Mouse (Mus musculus): ENCODE data around the gene Herpud2. TPM values are rescaled to one million over a fixed set of nuclear protein-coding genes. Genes with fewer than 3 reads are reported as not detected.

The Herpud2 gene
- total and polyA plus RNA-seq, 2 experiments from 2014 or later, result 27.7 to 27.9 TPM

DNA sequence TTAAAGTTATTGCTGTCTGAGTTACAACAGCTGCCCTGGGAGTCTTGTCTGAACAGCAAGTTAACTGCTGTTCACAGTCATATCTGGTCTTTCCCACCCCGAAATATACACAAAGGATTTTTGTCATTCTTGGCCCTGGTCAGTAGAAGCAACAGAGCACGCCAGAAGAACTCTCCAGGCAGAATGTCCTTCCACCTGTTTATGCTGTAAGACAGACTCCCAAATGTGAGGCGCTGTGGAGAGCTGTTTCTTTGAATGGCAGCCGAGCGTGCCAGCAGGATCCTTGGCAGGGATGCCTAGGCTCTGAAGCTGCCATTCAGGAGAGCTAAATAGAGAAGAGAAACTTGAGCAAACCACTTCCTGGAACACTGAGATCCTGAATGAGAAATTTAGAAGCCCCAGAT, 23.4 kb upstream of the Herpud2 start:
- Histone ChIP-seq H3K9ac (replicated peaks; ENCODE audit: low read depth, low read length) (0 out of 2 replicates have a peak overlapping the region, but pooled peaks have one; percentile 7), H3K4me1 (ENCODE audit: control insufficient read depth, insufficient read depth) (peaks cover 17% of the 10 kb centered on the region), H3K27ac (ENCODE audit: low read depth) (peak overlapping the region; percentile 92), H3K27me3 (ENCODE audit: control insufficient read depth, insufficient read depth, low read length) (no peaks in the 10 kb centered on the region), H3K36me3 (replicated peaks; ENCODE audit: control insufficient read depth, insufficient read depth, low read length) (no peaks in the 10 kb centered on the region), H3K4me2 (ENCODE audit: low read depth, low read length) (peak overlapping the region; percentile 43), H3K9me3 (replicated peaks; ENCODE audit: control insufficient read depth, low read length) (no peaks in the 10 kb centered on the region), H3K4me3 (ENCODE audit: low read depth, low read length) (no peak overlapping the region)
- ATAC-seq (ENCODE audit: insufficient read depth, low read depth), result peak; percentile 32
- WGBS, result 13% methylated on average over 5 of the region's 5 CpGs
- TF ChIP-seq EP300 (IDR thresholded peaks at IDR 0.05; ENCODE audit: low read depth), result no peak
- TF ChIP-seq CTCF (IDR thresholded peaks at IDR 0.05; ENCODE audit: low read depth), result 0 out of 2 replicates have a peak, but pooled peaks have one; percentile 4
- DNase-seq (ENCODE audit: low spot score), result peak; percentile 60

DNA sequence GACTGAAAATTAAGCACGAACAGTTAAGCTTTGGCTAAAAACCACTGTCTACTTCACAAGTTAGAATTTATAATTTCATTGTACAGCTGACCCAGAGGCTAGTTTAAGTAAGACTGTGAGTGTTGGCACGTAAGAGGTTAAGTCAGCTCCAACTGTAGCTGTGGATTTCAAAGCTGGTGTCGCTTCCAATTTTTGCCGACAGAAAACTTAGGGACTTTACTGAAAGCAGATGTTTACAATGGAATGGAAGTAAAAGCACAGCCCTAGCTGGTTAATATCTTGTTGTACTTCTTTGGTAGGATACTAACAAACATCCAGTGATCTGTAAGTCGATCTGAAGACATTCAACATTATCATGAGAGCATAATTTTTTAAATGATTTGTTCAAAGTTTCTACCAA, 23.0 kb upstream of the Herpud2 start:
- peak overlapping the region; percentile 92 for H3K27ac ChIP-seq (ENCODE audit: low read depth)
- no peaks in the 10 kb centered on the region for H3K36me3 ChIP-seq (replicated peaks; ENCODE audit: control insufficient read depth, insufficient read depth, low read length)
- H3K9ac ChIP-seq (replicated peaks; ENCODE audit: low read depth, low read length), result 0 out of 2 replicates have a peak overlapping the region, but pooled peaks have one; percentile 7
- TF ChIP-seq EP300 (IDR thresholded peaks at IDR 0.05; ENCODE audit: low read depth) (no peak), CTCF (IDR thresholded peaks at IDR 0.05; ENCODE audit: low read depth) (no peak)
- no peaks in the 10 kb centered on the region for H3K27me3 ChIP-seq (ENCODE audit: control insufficient read depth, insufficient read depth, low read length)
- H3K4me1 ChIP-seq (ENCODE audit: control insufficient read depth, insufficient read depth), result peaks cover 17% of the 10 kb centered on the region
- DNase-seq (ENCODE audit: low spot score) (peak; percentile 43), ATAC-seq (ENCODE audit: insufficient read depth, low read depth) (no peak)
- H3K4me2 ChIP-seq (ENCODE audit: low read depth, low read length), result peak overlapping the region; percentile 43; the same call in 1 of the 2 replicates
- WGBS, result 45% methylated on average over 5 of the region's 5 CpGs
- no peaks in the 10 kb centered on the region for H3K9me3 ChIP-seq (replicated peaks; ENCODE audit: control insufficient read depth, low read length)
- no peak overlapping the region for H3K4me3 ChIP-seq (ENCODE audit: low read depth, low read length)

DNA sequence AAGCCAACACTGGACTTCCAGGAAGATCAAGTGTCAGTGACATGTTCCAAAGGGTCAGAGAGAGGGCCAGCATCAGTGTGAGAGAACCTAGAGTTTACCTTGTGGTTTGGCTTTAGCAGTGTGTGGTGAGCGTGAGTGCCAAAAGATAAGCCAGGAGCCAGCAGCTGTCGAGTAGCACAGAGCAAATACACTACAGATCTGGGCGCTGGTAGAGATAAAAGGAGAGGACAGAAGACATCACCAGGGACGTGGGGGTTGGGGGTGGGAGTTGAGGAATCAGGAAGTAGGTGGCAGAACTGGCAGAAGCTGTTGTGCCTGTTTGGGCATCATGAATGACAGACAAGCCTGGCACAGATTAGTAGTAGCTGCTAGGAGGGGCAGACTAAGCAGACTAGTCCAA, 21.6 kb upstream of the Herpud2 start:
- H3K27me3 ChIP-seq (ENCODE audit: control insufficient read depth, insufficient read depth, low read length), result no peaks in the 10 kb centered on the region
- H3K4me1 ChIP-seq (ENCODE audit: control insufficient read depth, insufficient read depth), result peaks cover 17% of the 10 kb centered on the region
- H3K4me2 ChIP-seq (ENCODE audit: low read depth, low read length), result 0 out of 2 replicates have a peak overlapping the region, but pooled peaks have one; percentile 6
- H3K36me3 ChIP-seq (replicated peaks; ENCODE audit: control insufficient read depth, insufficient read depth, low read length), result no peaks in the 10 kb centered on the region
- TF ChIP-seq EP300 (IDR thresholded peaks at IDR 0.05; ENCODE audit: low read depth), result peak; percentile 36; the same call in 1 of the 2 replicates
- no peak for TF ChIP-seq CTCF (IDR thresholded peaks at IDR 0.05; ENCODE audit: low read depth)
- no peak overlapping the region for H3K9ac ChIP-seq (replicated peaks; ENCODE audit: low read depth, low read length)
- no peak overlapping the region for H3K4me3 ChIP-seq (ENCODE audit: low read depth, low read length)
- WGBS, result 16% methylated on average over 4 of the region's 4 CpGs
- DNase-seq (ENCODE audit: low spot score) (peak; percentile 62), ATAC-seq (ENCODE audit: insufficient read depth, low read depth) (peak; percentile 65)
- no peaks in the 10 kb centered on the region for H3K9me3 ChIP-seq (replicated peaks; ENCODE audit: control insufficient read depth, low read length)
- peak overlapping the region; percentile 75 for H3K27ac ChIP-seq (ENCODE audit: low read depth)

DNA sequence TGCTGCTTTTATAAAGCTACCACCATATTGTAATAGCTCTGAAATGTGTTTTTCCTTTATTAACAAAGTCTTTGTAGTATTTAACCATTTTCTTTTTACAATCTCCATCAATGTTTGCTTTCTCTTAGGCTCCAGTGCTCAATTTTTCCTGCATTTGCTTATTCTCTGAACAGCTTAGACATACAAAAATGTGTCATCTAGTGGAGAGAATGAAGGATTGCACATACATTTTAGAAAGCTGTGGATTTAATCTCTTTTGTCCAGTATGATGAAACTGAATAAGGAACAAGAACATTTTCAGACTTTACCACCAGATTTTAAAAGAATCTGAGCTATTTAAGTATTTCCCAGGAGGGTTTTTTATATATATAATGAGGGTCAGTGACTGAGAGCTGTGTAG, 18.0 kb upstream of the Herpud2 start:
- TF ChIP-seq CTCF (IDR thresholded peaks at IDR 0.05; ENCODE audit: low read depth), result peak; percentile 51
- TF ChIP-seq EP300 (IDR thresholded peaks at IDR 0.05; ENCODE audit: low read depth), result no peak
- Histone ChIP-seq H3K36me3 (replicated peaks; ENCODE audit: control insufficient read depth, insufficient read depth, low read length) (no peaks in the 10 kb centered on the region), H3K27me3 (ENCODE audit: control insufficient read depth, insufficient read depth, low read length) (no peaks in the 10 kb centered on the region), H3K27ac (ENCODE audit: low read depth) (no peak overlapping the region), H3K4me2 (ENCODE audit: low read depth, low read length) (no peak overlapping the region), H3K9me3 (replicated peaks; ENCODE audit: control insufficient read depth, low read length) (no peaks in the 10 kb centered on the region), H3K4me1 (ENCODE audit: control insufficient read depth, insufficient read depth) (peaks cover 9% of the 10 kb centered on the region), H3K4me3 (ENCODE audit: low read depth, low read length) (no peak overlapping the region), H3K9ac (replicated peaks; ENCODE audit: low read depth, low read length) (no peak overlapping the region)
- ATAC-seq (ENCODE audit: insufficient read depth, low read depth), result no peak
- peak; percentile 51 for DNase-seq (ENCODE audit: low spot score)

DNA sequence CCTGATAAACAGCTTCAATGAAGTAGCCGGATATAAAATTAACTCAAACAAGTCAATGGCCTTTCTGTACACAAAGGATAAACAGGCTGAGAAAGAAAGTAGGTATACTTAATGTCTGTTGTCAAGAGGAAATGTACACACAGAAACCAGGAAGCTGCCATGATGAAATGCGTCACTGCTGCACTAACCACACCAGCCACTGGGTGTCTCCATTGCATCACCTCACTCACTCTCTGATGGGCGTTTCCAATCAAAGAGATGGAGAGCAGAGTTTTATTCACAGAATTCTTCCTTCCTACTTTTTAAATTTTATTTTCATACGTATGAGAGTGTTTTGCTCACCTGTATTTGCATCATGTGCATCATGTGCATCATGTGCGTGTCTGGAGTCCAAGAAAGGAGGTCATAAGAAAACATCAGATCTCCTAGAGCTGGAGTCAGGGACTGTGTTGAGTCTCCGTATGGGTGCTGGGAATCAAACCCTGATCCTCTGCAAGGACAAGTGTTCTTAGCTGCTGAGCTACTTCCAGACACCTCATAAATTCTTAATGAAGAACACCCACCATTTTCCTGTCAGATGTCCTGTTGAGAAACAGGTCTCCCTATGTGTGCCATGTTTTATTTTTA, 16.0 kb upstream of the Herpud2 start:
- no peaks in the 10 kb centered on the region for H3K36me3 ChIP-seq (replicated peaks; ENCODE audit: control insufficient read depth, insufficient read depth, low read length)
- ATAC-seq (ENCODE audit: insufficient read depth, low read depth), result peak; percentile 47; the same call in 1 of the 2 replicates
- H3K27ac ChIP-seq (ENCODE audit: low read depth), result no peak overlapping the region
- no peaks in the 10 kb centered on the region for H3K27me3 ChIP-seq (ENCODE audit: control insufficient read depth, insufficient read depth, low read length)
- TF ChIP-seq CTCF (IDR thresholded peaks at IDR 0.05; ENCODE audit: low read depth) (peak; percentile 96), EP300 (IDR thresholded peaks at IDR 0.05; ENCODE audit: low read depth) (no peak)
- H3K9me3 ChIP-seq (replicated peaks; ENCODE audit: control insufficient read depth, low read length), result no peaks in the 10 kb centered on the region
- H3K4me2 ChIP-seq (ENCODE audit: low read depth, low read length), result no peak overlapping the region
- no peak overlapping the region for H3K4me3 ChIP-seq (ENCODE audit: low read depth, low read length)
- H3K4me1 ChIP-seq (ENCODE audit: control insufficient read depth, insufficient read depth), result no peaks in the 10 kb centered on the region
- DNase-seq (ENCODE audit: low spot score), result peak; percentile 72
- H3K9ac ChIP-seq (replicated peaks; ENCODE audit: low read depth, low read length), result no peak overlapping the region
- 29% methylated on average over 6 of the region's 6 CpGs for WGBS
